Mouse (Mus musculus): ENCODE measurements around the gene Gemin2.
"Not testable (repeated sequence)": the region's sequence is repeated elsewhere in the genome, so short reads cannot be mapped to it uniquely, and the experiment has no call there.

The Gemin2 gene

GRCm38 (mm10) chr12:59058242-59058641 is 45.0 kb downstream of the Gemin2 start:
- DNase-seq (ENCODE audit: low read depth): not testable (repeated sequence)

GRCm38 (mm10) chr12:59060322-59060721 is 47.1 kb downstream of the Gemin2 start:
- DNase-seq (ENCODE audit: low read depth): peak; percentile 51

- DNase-seq (ENCODE audit: low read depth): peak; percentile 88
Measured at GRCm38 (mm10) chr12:59060993-59061595, 47.9 kb downstream of the Gemin2 start, which contains the start of gene Trappc6b. Trappc6b (minus strand) TSS chr12:59061472.

- DNase-seq (ENCODE audit: low read depth): no peak
Measured at GRCm38 (mm10) chr12:59064837-59065236, 51.6 kb downstream of the Gemin2 start.

- no peak for DNase-seq (ENCODE audit: low read depth)
Measured at GRCm38 (mm10) chr12:59065776-59066175, 52.6 kb downstream of the Gemin2 start.

- DNase-seq (ENCODE audit: low read depth): peak; percentile 97
Measured at GRCm38 (mm10) chr12:59066448-59067077, 53.4 kb downstream of the Gemin2 start, which contains the start of gene Pnn. Pnn (plus strand) TSS chr12:59066884.

GRCm38 (mm10) chr12:59067095-59067494 is 53.9 kb downstream of the Gemin2 start:
- DNase-seq (ENCODE audit: low read depth): no peak

GRCm38 (mm10) chr12:59068791-59069190 is 55.6 kb downstream of the Gemin2 start:
- no peak for DNase-seq (ENCODE audit: low read depth)

- DNase-seq (ENCODE audit: low read depth): no peak
Measured at GRCm38 (mm10) chr12:59072286-59072685, 59.1 kb downstream of the Gemin2 start.

GRCm38 (mm10) chr12:59074052-59074451 is 60.9 kb downstream of the Gemin2 start:
- DNase-seq (ENCODE audit: low read depth): no peak

- DNase-seq (ENCODE audit: low read depth): peak; percentile 19
Measured at GRCm38 (mm10) chr12:59076996-59077395, 63.8 kb downstream of the Gemin2 start.

GRCm38 (mm10) chr12:59077883-59078282 is 64.7 kb downstream of the Gemin2 start:
- DNase-seq (ENCODE audit: low read depth): peak; percentile 49
